Mouse (Mus musculus) adrenal gland, adult 10 weeks (tissue): ENCODE data around the gene Thumpd3. TPM values are rescaled to one million over a fixed set of nuclear protein-coding genes. Genes with fewer than 3 reads are reported as not detected.

Source experiments
- polyA plus RNA-seq: library from polyadenylated mRNA; stranded (reverse); fragments of 350-450 nt; fragmentation: Illumina TruSeq; extraction: RNeasy Lipid Tissue Mini Kit (QIAGEN cat#74804); gene quantifications from one replicate; pipeline ENCODE4 v1.2.3, GENCODE M21; 2014; ENCODE audit warnings: low read depth, low replicate concordance

The Thumpd3 gene
- 121 TPM for polyA plus RNA-seq

GRCm38 (mm10) chr6:113046041-113046975, at the start of gene Thumpd3:
Thumpd3 (plus strand) TSS chr6:113046225.

DNA sequence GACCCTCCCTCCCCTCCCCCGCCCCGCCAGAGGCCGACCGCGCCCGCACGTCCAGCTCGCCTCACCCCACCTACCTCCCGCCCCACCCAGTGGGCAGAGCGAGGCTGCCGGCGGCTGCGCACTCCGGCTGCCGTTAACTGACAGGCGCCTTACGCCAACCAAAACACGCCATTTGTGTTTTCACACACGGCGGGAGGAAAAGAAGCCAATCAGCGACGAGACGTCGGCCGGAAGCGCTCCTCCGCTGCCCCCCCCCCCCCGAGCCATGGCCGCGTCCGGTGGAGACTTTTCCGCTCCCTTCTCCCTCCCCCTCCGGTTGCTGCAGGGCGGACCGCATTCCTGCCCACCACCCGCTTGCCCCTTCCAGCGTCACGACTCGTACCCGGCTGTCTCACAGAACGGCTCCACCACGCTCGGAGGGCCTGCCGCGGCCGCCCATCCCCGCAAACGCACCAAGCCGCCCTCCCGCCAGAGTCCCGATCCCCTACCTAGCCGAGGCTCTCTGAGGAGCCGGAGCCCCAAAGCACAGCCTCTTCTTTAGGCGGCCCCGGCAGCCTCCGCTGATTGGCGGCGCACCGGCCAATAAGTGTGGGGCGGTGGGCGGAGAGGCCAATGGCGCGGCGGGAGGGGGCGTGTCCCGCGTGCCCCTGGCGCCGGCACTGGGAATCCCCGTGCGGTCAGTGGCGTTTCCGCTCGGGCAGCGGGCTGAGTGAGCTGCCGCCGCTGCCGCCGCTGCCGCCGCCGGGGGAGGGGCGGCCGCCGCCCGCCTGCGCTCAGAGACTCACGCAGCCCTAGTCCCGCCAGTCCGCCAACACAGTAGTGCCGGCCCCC, 30.9 kb downstream of the Thumpd3 start, which contains the start of gene Setd5:
Gene Setd5, plus strand, starts transcription at position 680 of the 831 bp plus-strand sequence.

Other genes with a start within 250 kb of the Thumpd3 start
- gene Srgap3, start 99.0 kb upstream of the Thumpd3 start, polyA plus RNA-seq = 7.2 TPM
- gene Setd5, start 31.1 kb downstream of the Thumpd3 start, polyA plus RNA-seq = 136 TPM
- 1.3 TPM for gene Lhfpl4, start 149.2 kb downstream of the Thumpd3 start, polyA plus RNA-seq
- 14.2 TPM for gene Mtmr14, start 191.6 kb downstream of the Thumpd3 start, polyA plus RNA-seq
- gene Cpne9, start 236.1 kb downstream of the Thumpd3 start, polyA plus RNA-seq = 0.52 TPM